Mouse (Mus musculus): ENCODE results near the gene Tbc1d4. TPM values are rescaled to one million over a fixed set of nuclear protein-coding genes. Genes with fewer than 3 reads are reported as not detected.

The Tbc1d4 gene
- polyA plus RNA-seq, 1 experiment from 2014 or later: 20.5 TPM

GRCm38 (mm10) chr14:101501452-101501851, 107.5 kb downstream of the Tbc1d4 start:
- Histone ChIP-seq H3K4me1 (ENCODE audit: control insufficient read depth in 2 of 2, insufficient read depth in 2 of 2, low read length in 2 of 2) (peaks cover 0 to 3% of the 10 kb centered on the region in 2 experiments; a peak in 1 of 4 replicates), H3K9ac (ENCODE audit: low read length) (no peak overlapping the region), H3K4me2 (ENCODE audit: low read length) (no peak overlapping the region), H3K36me3 (ENCODE audit: control insufficient read depth, insufficient read depth, low read length) (0 out of 2 replicates have a peak, but pooled peaks cover 4% of the 10 kb centered on the region), H3K27ac (replicated peaks in 1 of 2; ENCODE audit: control insufficient read depth in 1 of 2, insufficient read depth in 1 of 2, low read depth in 2 of 2, low read length in 2 of 2) (peak overlapping the region; percentile 14 to 27; a peak in 1 of 4 replicates), H3K9me3 (ENCODE audit: control insufficient read depth, low read length) (no peaks in the 10 kb centered on the region), H3K4me3 (ENCODE audit: control insufficient read depth in 1 of 2, insufficient read depth in 1 of 2, low read depth in 1 of 2, low read length in 2 of 2) (no peak overlapping the region), H3K27me3 (ENCODE audit: control insufficient read depth, insufficient read depth, low read length) (no peaks in the 10 kb centered on the region)
- WGBS: 90% methylated on average over 11 of the region's 11 CpGs
- no peak for ATAC-seq (ENCODE audit: insufficient number of reproducible peaks, insufficient read depth, low FRiP score, low read depth)

DNA sequence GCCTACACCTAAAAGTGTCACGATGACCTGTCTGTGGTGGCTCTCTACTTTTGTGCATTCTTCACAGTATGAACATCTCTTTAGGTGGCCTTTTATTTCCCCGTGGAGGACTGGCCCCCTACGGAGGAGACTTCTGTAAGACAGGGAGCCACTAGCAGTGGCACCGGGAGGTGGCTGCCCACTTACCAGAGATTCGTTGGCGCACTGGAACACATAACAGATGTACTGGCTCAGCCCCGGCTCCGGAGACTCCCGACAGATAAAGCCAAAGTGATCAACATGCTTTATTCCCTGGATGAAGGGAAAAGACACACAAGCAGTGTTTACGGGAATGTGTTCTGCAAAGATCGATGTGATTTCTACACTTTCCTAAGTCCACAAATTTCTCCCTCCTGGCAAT, 108.2 kb downstream of the Tbc1d4 start:
- WGBS: 67% methylated on average over 11 of the region's 11 CpGs
- Histone ChIP-seq H3K4me3 (ENCODE audit: control insufficient read depth in 1 of 2, insufficient read depth in 1 of 2, low read depth in 1 of 2, low read length in 2 of 2) (no peak overlapping the region), H3K4me1 (ENCODE audit: control insufficient read depth in 2 of 2, insufficient read depth in 2 of 2, low read length in 2 of 2) (peaks cover 0 to 3% of the 10 kb centered on the region in 2 experiments; a peak in 1 of 4 replicates), H3K9me3 (ENCODE audit: control insufficient read depth, low read length) (no peaks in the 10 kb centered on the region), H3K9ac (ENCODE audit: low read length) (no peak overlapping the region), H3K27ac (replicated peaks in 1 of 2; ENCODE audit: control insufficient read depth in 1 of 2, insufficient read depth in 1 of 2, low read depth in 2 of 2, low read length in 2 of 2) (no peak overlapping the region), H3K27me3 (ENCODE audit: control insufficient read depth, insufficient read depth, low read length) (no peaks in the 10 kb centered on the region), H3K36me3 (ENCODE audit: control insufficient read depth, insufficient read depth, low read length) (0 out of 2 replicates have a peak, but pooled peaks cover 4% of the 10 kb centered on the region), H3K4me2 (ENCODE audit: low read length) (no peak overlapping the region)
- ATAC-seq (ENCODE audit: insufficient number of reproducible peaks, insufficient read depth, low FRiP score, low read depth): no peak

DNA sequence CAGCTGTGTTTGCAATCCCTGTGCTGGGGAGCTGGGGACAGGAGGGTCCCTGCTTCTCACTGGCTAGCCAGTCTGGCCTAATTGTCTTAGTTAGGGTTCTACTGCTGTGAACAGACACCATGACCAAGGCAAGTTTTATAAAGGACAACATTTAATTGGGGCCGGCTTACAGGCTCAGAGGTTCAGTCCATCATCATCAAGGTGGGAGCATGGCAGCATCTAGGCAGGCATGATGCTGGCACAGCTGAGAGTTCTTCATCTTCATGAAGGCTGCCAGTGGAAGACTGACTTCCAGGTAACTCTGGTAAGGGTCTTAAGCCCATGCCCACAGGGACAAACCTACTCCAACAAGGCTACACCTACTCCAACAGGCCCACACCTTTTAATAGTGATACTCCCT, 109.2 kb downstream of the Tbc1d4 start:
- no peak for ATAC-seq (ENCODE audit: insufficient number of reproducible peaks, insufficient read depth, low FRiP score, low read depth)
- no peaks in the 10 kb centered on the region for H3K27me3 ChIP-seq (ENCODE audit: control insufficient read depth, insufficient read depth, low read length)
- WGBS: 100% methylated on average over 1 of the region's 1 CpGs

DNA sequence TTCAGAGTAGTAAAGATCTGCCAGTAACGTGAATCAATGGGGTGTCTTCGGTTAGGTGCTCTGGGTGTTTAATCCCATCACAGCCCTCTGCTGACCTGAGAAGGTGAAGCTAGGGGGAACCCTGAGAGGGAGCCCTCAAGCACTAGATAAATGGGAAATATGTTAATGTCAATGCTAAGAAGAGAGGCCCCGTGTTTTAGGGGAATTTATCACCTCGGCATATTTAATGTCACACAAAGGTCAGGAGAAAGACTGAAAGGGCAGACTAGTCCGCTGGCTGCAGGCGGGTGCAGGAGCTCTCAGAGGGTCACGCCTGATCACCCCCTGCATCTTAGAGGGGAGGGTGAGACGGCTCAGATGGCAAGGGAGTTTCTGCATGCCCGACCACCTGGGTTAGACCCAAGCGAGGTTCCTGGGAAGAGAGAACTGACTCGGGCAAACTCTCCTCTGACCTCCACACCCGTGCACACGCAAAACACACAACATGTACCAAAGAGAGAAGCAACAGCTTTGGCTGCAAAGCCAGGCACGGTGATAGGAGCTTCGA, 120.7 kb downstream of the Tbc1d4 start:
- no peak overlapping the region for H3K9ac ChIP-seq (ENCODE audit: low read length)
- WGBS: 74% methylated on average over 15 of the region's 15 CpGs
- peaks cover 41% of the 10 kb centered on the region for H3K36me3 ChIP-seq (ENCODE audit: control insufficient read depth, insufficient read depth, low read length)
- H3K4me1 ChIP-seq (ENCODE audit: control insufficient read depth in 2 of 2, insufficient read depth in 2 of 2, low read length in 2 of 2): peaks cover 10 to 13% of the 10 kb centered on the region in 2 experiments
- H3K4me2 ChIP-seq (ENCODE audit: low read length): no peak overlapping the region
- no peak for ATAC-seq (ENCODE audit: insufficient number of reproducible peaks, insufficient read depth, low FRiP score, low read depth)
- no peaks in the 10 kb centered on the region for H3K27me3 ChIP-seq (ENCODE audit: control insufficient read depth, insufficient read depth, low read length)
- no peak overlapping the region for H3K4me3 ChIP-seq (ENCODE audit: control insufficient read depth in 1 of 2, insufficient read depth in 1 of 2, low read depth in 1 of 2, low read length in 2 of 2)
- H3K9me3 ChIP-seq (ENCODE audit: control insufficient read depth, low read length): no peaks in the 10 kb centered on the region
- H3K27ac ChIP-seq (replicated peaks in 1 of 2; ENCODE audit: control insufficient read depth in 1 of 2, insufficient read depth in 1 of 2, low read depth in 2 of 2, low read length in 2 of 2): no peak overlapping the region

More for the DNA sequence above, 109.2 kb downstream of the Tbc1d4 start:
- Histone ChIP-seq H3K27ac (replicated peaks in 1 of 2; ENCODE audit: control insufficient read depth in 1 of 2, insufficient read depth in 1 of 2, low read depth in 2 of 2, low read length in 2 of 2) (no peak overlapping the region), H3K4me2 (ENCODE audit: low read length) (no peak overlapping the region), H3K9ac (ENCODE audit: low read length) (no peak overlapping the region), H3K4me3 (ENCODE audit: control insufficient read depth in 1 of 2, insufficient read depth in 1 of 2, low read depth in 1 of 2, low read length in 2 of 2) (no peak overlapping the region), H3K4me1 (ENCODE audit: control insufficient read depth in 2 of 2, insufficient read depth in 2 of 2, low read length in 2 of 2) (peaks cover under 1 to 3% of the 10 kb centered on the region in 2 experiments; a peak in 2 of 4 replicates), H3K36me3 (ENCODE audit: control insufficient read depth, insufficient read depth, low read length) (0 out of 2 replicates have a peak, but pooled peaks cover 4% of the 10 kb centered on the region), H3K9me3 (ENCODE audit: control insufficient read depth, low read length) (no peaks in the 10 kb centered on the region)

GRCm38 (mm10) chr14:101486550-101486949, 122.4 kb downstream of the Tbc1d4 start:
- 53% methylated on average over 3 of the region's 3 CpGs for WGBS
- Histone ChIP-seq H3K4me2 (ENCODE audit: low read length) (no peak overlapping the region), H3K36me3 (ENCODE audit: control insufficient read depth, insufficient read depth, low read length) (peaks cover 35% of the 10 kb centered on the region), H3K4me3 (ENCODE audit: control insufficient read depth in 1 of 2, insufficient read depth in 1 of 2, low read depth in 1 of 2, low read length in 2 of 2) (no peak overlapping the region), H3K4me1 (ENCODE audit: control insufficient read depth in 2 of 2, insufficient read depth in 2 of 2, low read length in 2 of 2) (peaks cover 9 to 19% of the 10 kb centered on the region in 2 experiments), H3K9me3 (ENCODE audit: control insufficient read depth, low read length) (no peaks in the 10 kb centered on the region), H3K27me3 (ENCODE audit: control insufficient read depth, insufficient read depth, low read length) (no peaks in the 10 kb centered on the region), H3K27ac (replicated peaks in 1 of 2; ENCODE audit: control insufficient read depth in 1 of 2, insufficient read depth in 1 of 2, low read depth in 2 of 2, low read length in 2 of 2) (0 out of 4 replicates have a peak overlapping the region, but pooled peaks of 1 of the 2 experiments have one; percentile 3), H3K9ac (ENCODE audit: low read length) (no peak overlapping the region)
- ATAC-seq (ENCODE audit: insufficient number of reproducible peaks, insufficient read depth, low FRiP score, low read depth): no peak

GRCm38 (mm10) chr14:101483230-101483629, 125.8 kb downstream of the Tbc1d4 start:
- H3K27ac ChIP-seq (replicated peaks in 1 of 2; ENCODE audit: control insufficient read depth in 1 of 2, insufficient read depth in 1 of 2, low read depth in 2 of 2, low read length in 2 of 2): peak overlapping the region; percentile 91 to 95

GRCm38 (mm10) chr14:101482270-101482669, 126.7 kb downstream of the Tbc1d4 start:
- peak overlapping the region; percentile 91 to 95 for H3K27ac ChIP-seq (replicated peaks in 1 of 2; ENCODE audit: control insufficient read depth in 1 of 2, insufficient read depth in 1 of 2, low read depth in 2 of 2, low read length in 2 of 2)
- no peaks in the 10 kb centered on the region for H3K27me3 ChIP-seq (ENCODE audit: control insufficient read depth, insufficient read depth, low read length)
- no peak overlapping the region for H3K4me2 ChIP-seq (ENCODE audit: low read length)
- H3K9ac ChIP-seq (ENCODE audit: low read length): no peak overlapping the region
- WGBS: 40% methylated on average over 4 of the region's 4 CpGs
- H3K4me3 ChIP-seq (ENCODE audit: control insufficient read depth in 1 of 2, insufficient read depth in 1 of 2, low read depth in 1 of 2, low read length in 2 of 2): no peak overlapping the region
- no peak for ATAC-seq (ENCODE audit: insufficient number of reproducible peaks, insufficient read depth, low FRiP score, low read depth)
- peaks cover 10 to 23% of the 10 kb centered on the region in 2 experiments for H3K4me1 ChIP-seq (ENCODE audit: control insufficient read depth in 2 of 2, insufficient read depth in 2 of 2, low read length in 2 of 2)
- H3K9me3 ChIP-seq (ENCODE audit: control insufficient read depth, low read length): no peaks in the 10 kb centered on the region
- peaks cover 28% of the 10 kb centered on the region for H3K36me3 ChIP-seq (ENCODE audit: control insufficient read depth, insufficient read depth, low read length)

More at GRCm38 (mm10) chr14:101483230-101483629, 125.8 kb downstream of the Tbc1d4 start:
- WGBS: 27% methylated on average over 4 of the region's 4 CpGs
- peaks cover 9 to 23% of the 10 kb centered on the region in 2 experiments for H3K4me1 ChIP-seq (ENCODE audit: control insufficient read depth in 2 of 2, insufficient read depth in 2 of 2, low read length in 2 of 2)
- H3K9me3 ChIP-seq (ENCODE audit: control insufficient read depth, low read length): no peaks in the 10 kb centered on the region
- peak; percentile 86 for ATAC-seq (ENCODE audit: insufficient number of reproducible peaks, insufficient read depth, low FRiP score, low read depth)
- H3K4me2 ChIP-seq (ENCODE audit: low read length): peak overlapping the region; percentile 3; the same call in 1 of the 2 replicates
- no peaks in the 10 kb centered on the region for H3K27me3 ChIP-seq (ENCODE audit: control insufficient read depth, insufficient read depth, low read length)
- no peak overlapping the region for H3K4me3 ChIP-seq (ENCODE audit: control insufficient read depth in 1 of 2, insufficient read depth in 1 of 2, low read depth in 1 of 2, low read length in 2 of 2)
- H3K36me3 ChIP-seq (ENCODE audit: control insufficient read depth, insufficient read depth, low read length): peaks cover 27% of the 10 kb centered on the region
- H3K9ac ChIP-seq (ENCODE audit: low read length): peak overlapping the region; percentile 22

All from heart, embryonic 14.5 days (tissue).